Mouse (Mus musculus): ENCODE data around the gene Kmo.

DNA sequence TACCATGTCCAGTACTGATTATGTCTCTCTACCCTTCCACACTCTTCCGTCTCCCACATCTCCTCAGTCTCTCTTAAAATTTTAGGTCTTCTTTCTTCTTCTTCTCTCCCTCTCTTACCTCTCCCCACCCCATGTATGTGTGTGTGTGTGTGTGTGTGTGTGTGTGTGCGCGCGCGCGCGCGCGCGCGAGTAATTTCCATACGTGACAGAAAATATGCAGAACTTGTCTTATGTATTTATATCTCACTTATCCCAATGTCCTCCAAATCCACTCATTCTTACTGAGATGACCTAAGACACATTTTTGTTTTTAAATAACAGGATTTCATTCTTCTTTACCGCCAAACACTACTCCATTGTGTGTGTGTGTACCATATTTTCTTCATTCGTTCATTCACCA is 12.3 kb downstream of the Kmo start:
- TF ChIP-seq CTCF (IDR thresholded peaks at IDR 0.05; ENCODE audit: borderline replicate concordance, insufficient read depth, low read depth, low read length) (no peak), POLR2A (IDR thresholded peaks at IDR 0.05; ENCODE audit: borderline replicate concordance, insufficient read depth, low read length) (no peak)

All from cerebellum, adult 2 months (tissue).